Mouse (Mus musculus) lung, adult 2 months (tissue): ENCODE measurements at regions not wholly inside any gene's neighbourhood (a gene's known extent, or its start where the extent isn't known, plus 50 kb on each side); places are given as distances from the start of the nearest gene placed in this dataset.
A peak's percentile ranks its signal among the peaks of the same experiment; 100 is the strongest.

Experiments used
- DNase-seq: peaks from one replicate; pipeline ENCODE4 v3.0.0; 2022
- H3K4me1 ChIP-seq: fragments of 200-500 bp; 2 replicates; pipeline ENCODE4 v1.6.1; 2011; ENCODE audit warnings: low read length; ENCODE audit not compliant: control insufficient read depth, insufficient read depth
- H3K4me3 ChIP-seq: fragments of 200-500 bp; replicated peaks from 2 replicates; pipeline ENCODE3; 2011; ENCODE audit warnings: low read depth, mild to moderate bottlenecking, control low read depth, low read length; ENCODE audit errors: extremely low read depth
- CTCF ChIP-seq: fragments of 200-500 bp; IDR thresholded peaks from 2 replicates; pipeline ENCODE4 v1.5.1; 2011; ENCODE audit warnings: mild to moderate bottlenecking, low read length, control low read depth; ENCODE audit not compliant: insufficient read depth
- POLR2A ChIP-seq: fragments of 200-500 bp; IDR thresholded peaks from 2 replicates; pipeline ENCODE4 v1.6.1; 2011; ENCODE audit warnings: low read depth, mild to moderate bottlenecking, control low read depth, low read length, borderline replicate concordance; ENCODE audit errors: extremely low read depth
- WGBS: fragments of 180-500 bp; shearing (Covaris S2); methylation state at CpG from one replicate; pipeline ENCODE4 v1.1.7; 2018; 5-methylcytosine and 5-hydroxymethylcytosine counted together

DNA sequence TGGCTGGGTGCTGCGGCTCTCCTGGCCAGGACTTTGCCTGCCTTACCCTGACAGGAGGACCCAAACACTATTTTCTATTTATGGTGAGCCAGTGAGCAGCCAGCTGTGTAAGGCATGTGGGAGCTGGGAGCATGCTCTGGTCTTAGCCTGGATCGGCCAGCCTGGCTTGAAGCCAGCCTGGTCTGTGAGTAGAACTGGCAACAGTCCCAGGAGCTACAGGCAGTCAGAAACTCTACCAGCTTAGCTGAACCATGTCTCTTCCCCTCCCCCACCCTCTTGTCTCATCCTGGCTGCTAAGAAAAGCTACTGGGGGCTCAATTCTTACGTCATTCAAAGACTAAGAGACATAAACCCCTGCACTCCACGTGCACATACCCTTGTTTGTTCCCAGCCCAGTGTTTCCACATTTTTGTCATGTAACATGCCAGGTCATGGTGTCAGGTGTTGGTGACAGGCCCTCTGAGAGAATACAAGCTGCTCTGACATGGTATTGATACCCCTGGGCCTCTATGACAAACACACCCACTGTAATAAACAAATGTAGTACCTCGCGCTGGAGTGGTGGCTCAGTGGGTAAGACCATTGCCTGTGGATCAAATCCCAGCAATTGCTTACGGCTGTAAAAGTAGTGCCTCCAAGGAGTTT, 91.2 kb downstream of the Dll1 start:
- H3K4me1 ChIP-seq: peaks cover 3% of the 10 kb centered on the region
- H3K4me3 ChIP-seq: no peak overlapping the region
- TF ChIP-seq POLR2A (no peak), CTCF (no peak)
- WGBS: 43% methylated on average over 7 of the region's 7 CpGs
- peak; percentile 25 for DNase-seq

DNA sequence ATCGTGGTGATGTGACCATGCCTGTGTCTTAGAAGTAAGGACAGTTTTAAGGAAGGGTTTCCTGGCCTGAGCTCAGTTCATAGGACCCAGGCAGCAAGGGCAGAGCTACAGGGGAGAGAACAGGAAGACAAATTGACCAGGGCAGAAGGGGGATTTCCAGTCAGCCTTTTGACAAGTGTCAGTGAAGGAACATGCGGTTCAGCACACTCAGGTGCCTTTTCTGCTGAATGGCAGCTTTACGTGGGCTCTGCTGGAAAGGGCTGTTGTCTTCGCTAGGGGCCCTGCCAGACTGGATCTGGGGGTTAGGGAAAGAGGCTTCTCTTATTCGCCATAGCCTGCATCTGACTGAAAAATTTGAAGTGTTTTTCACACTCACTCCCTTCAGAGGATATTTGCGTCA, 106.8 kb downstream of the Dll1 start:
- no peak for TF ChIP-seq CTCF
- no peak for TF ChIP-seq POLR2A
- DNase-seq: no peak
- 64% methylated on average over 6 of the region's 6 CpGs for WGBS
- Histone ChIP-seq H3K4me1 (no peaks in the 10 kb centered on the region), H3K4me3 (no peak overlapping the region)

DNA sequence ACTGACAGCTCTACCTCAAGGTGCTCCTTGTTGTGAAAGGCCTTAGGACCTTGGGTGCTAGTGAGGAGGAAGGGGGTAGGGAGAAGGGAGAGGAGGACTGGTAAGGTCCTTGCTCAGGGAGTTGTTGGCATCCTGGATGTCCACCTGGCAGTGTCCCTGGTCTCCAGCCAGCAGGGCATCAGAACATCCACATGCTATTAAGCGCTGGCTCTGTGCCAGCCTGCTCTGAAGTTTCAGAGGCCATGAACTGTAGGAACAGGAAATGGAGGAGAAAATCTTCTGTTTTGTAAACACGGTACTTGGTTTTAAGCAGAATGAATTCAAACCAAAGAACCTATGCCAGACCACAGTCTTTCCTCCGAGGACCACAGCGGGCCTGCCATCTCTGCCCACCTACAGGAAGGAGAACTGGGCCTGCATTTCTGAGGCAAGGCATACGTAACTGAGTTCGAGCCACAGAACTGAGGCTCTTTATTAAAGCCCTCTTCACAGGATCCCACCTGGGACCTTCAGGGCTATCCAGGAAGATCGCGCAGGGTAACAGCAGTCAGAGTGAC, 107.5 kb downstream of the Dll1 start:
- TF ChIP-seq POLR2A (no peak), CTCF (no peak)
- WGBS: 50% methylated on average over 8 of the region's 8 CpGs
- Histone ChIP-seq H3K4me1 (no peaks in the 10 kb centered on the region), H3K4me3 (no peak overlapping the region)
- DNase-seq: no peak

DNA sequence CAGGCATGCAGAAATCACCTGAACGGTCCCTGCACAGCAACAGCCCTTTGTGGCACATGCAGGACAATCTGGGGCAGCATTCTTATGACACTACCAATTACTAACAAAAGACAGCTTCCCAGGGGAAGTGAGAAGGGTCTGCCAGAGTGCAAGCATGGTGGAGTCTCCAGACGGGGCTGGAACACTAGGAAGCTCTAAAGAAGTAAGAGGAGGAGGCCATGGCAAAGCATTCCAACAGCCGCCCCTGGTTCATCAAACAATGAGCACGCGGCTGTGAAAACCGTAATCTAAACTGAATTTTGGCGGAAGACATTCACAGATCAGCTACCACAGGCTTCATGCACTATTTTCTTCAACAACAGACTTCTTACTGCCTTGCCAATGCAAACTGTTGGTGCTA, 109.0 kb downstream of the Dll1 start:
- no peak for DNase-seq
- TF ChIP-seq CTCF: no peak
- no peak for TF ChIP-seq POLR2A
- Histone ChIP-seq H3K4me1 (no peaks in the 10 kb centered on the region), H3K4me3 (no peak overlapping the region)
- 73% methylated on average over 7 of the region's 7 CpGs for WGBS

DNA sequence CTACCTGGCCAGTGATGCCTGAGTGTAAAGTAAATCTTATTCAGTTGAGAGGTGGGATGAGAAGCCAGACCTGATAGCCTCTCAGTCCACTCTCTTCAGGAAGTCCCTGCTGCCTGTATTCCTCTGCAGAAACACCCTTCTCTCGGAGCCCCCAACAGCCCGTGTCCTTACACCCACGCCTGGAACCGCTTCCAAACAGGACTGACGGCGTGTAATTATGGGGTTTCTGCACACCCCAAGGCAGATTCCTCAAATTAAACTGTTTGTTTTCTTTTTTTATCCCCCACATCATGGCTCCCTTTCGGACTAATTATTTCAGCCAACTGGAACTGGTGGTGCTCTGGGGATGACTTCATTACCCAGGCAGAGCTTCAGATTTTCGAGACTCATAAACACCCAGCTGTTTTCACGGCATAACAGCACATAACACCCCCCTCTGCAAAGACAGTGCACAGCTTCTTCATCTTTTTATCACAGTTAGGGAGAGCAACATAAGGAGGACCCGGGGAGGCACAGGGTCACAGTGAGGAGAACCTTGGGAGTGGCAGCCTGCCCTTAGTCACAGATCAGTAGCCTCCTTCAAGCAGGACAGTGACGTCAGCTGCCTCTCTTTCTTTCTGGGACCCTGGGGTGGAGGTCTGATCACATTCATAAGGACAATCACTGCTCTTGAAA, 117.1 kb downstream of the Dll1 start:
- Histone ChIP-seq H3K4me3 (no peak overlapping the region), H3K4me1 (no peaks in the 10 kb centered on the region)
- WGBS: 74% methylated on average over 11 of the region's 11 CpGs
- no peak for DNase-seq
- TF ChIP-seq CTCF: no peak
- no peak for TF ChIP-seq POLR2A

DNA sequence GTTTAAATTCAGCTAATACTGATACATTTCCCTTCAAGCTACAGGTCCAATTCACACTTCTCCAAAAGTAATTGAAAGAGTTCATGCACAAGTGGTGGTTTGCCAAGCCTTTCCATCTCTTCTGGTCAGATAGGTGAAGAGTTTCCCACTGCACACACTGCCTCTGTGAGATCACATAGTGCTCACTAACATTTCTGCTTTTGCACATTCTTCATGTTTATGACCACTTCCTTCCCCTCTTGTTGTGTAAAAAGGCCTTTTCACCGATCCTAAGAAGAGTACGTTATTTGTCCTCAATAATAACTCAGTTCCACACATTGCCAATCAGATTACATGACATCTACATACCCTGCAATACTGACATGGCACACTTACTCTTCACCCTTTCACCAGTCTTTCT, 120.8 kb downstream of the Dll1 start:
- TF ChIP-seq CTCF (no peak), POLR2A (no peak)
- no peak for DNase-seq
- Histone ChIP-seq H3K4me3 (no peak overlapping the region), H3K4me1 (no peaks in the 10 kb centered on the region)
- WGBS: 60% methylated on average over 2 of the region's 2 CpGs

DNA sequence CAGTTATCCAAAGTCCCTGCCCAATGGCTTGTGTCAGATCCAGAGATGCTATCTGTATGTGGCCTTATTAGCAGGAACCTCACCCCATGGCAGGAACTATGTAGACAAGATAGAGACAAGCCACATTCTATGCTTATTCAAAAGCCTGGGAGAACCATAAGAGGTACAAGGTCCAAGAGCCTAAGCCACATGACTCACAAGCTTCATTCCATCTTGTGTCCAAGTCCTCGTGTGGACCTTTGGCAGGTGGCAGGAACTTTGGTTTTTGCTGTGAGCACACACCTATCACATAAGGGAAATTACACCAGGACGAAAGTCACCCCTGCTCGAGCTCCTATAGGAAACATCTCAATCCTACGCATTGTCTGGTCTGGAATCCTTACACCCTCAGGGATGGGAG, 122.9 kb downstream of the Dll1 start:
- no peak for DNase-seq
- Histone ChIP-seq H3K4me3 (no peak overlapping the region), H3K4me1 (no peaks in the 10 kb centered on the region)
- 92% methylated on average over 4 of the region's 4 CpGs for WGBS
- TF ChIP-seq CTCF (no peak), POLR2A (no peak)

DNA sequence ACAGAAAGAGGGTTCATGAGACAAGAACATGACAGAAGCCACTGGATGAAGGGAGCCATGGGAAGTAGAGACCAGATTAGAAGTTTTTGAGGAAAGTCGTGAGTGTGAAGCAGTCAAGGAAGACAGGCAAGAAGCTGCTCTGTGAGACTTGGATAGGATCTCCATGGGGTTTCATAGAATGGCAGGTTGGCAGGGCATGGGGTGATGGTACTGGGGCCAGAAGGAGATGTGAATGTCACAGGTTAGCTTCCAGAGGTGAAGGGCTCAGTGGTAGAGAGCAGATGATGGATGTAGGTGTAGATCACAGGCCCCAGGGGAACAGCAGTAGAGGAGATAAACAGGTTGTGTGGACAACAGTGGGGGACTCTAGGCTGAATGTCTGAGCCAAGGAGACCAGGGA, 123.4 kb downstream of the Dll1 start:
- Histone ChIP-seq H3K4me1 (no peaks in the 10 kb centered on the region), H3K4me3 (no peak overlapping the region)
- 92% methylated on average over 1 of the region's 1 CpGs for WGBS
- DNase-seq: no peak
- TF ChIP-seq CTCF: no peak
- TF ChIP-seq POLR2A: no peak

DNA sequence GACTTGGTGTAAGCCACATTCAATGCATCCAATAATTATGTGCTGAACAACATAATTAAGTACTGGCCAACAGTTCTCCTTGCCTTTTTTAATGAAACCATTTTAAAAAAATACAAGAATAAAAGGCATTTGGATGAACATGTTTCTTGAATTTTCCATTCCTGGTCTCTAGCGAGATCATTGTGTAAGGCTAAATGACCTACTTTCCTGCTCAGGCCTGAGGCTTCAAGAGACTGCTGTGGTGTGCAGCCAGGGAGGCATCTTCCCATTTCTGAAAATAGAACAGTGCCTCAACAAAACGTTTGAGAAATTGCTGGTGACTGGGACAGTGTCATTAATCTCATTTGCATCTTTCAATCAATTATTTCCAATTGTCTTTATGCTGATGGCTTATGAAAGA, 124.5 kb downstream of the Dll1 start:
- DNase-seq: no peak
- TF ChIP-seq CTCF (no peak), POLR2A (no peak)
- 49% methylated on average over 2 of the region's 2 CpGs for WGBS
- no peaks in the 10 kb centered on the region for H3K4me1 ChIP-seq
- H3K4me3 ChIP-seq: no peak overlapping the region

DNA sequence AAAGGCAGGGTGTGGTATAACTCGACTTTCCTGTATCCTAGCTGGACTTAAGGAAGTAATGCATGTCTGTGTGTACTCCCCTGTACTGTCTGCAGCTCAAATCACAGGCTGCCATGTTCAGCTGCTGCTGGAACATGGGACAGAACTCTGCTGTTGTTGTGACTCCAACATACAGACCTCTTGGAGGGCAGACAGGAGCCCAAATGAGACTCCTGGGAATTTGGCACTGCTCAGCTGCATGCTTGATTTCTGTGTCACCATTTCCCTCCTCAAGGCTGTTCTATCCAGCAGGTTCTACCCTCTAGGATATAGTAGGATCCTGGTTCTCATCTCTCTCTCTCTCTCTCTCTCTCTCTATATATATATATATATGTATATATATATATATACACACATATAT, 125.0 kb downstream of the Dll1 start:
- no peak overlapping the region for H3K4me3 ChIP-seq
- WGBS: 67% methylated on average over 1 of the region's 1 CpGs

More for the DNA sequence above, 125.0 kb downstream of the Dll1 start:
- no peaks in the 10 kb centered on the region for H3K4me1 ChIP-seq
- DNase-seq: no peak
- TF ChIP-seq CTCF: no peak
- no peak for TF ChIP-seq POLR2A
